Mouse (Mus musculus): ENCODE results near the gene Map4. TPM values are rescaled to one million over a fixed set of nuclear protein-coding genes. Genes with fewer than 3 reads are reported as not detected.

Gene Map4
- polyA plus RNA-seq, 1 experiment from 2014 or later, result 69.1 TPM

DNA sequence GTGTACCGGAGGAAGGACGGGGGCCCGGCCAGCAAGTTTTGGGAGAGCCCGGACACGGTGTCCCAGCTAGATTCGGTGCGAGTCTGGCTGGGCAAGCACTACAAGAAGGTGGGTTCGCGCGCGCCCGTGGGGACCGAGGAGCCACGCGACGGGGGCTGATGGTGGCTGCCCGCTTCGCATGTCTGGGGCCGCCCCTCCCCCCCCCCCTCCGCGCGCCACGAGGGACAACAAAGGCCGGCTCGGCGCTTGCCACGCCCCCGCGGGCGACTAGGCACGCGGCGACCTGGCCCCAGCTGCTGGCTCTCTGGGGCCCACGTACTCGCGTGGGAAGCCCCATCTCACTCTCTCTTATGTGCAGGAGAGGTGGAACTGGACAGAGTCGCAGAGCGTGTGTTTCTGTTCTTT, 200.9 kb downstream of the Map4 start:
- WGBS, result under 1% methylated on average over 35 of the region's 38 CpGs
- H3K36me3 ChIP-seq, result peaks cover 27% of the 10 kb centered on the region
- peaks cover 13% of the 10 kb centered on the region for H3K4me1 ChIP-seq
- H3K9me3 ChIP-seq, result no peaks in the 10 kb centered on the region
- H3K27ac ChIP-seq, result peak overlapping the region; percentile 99
- H3K4me3 ChIP-seq, result peak overlapping the region; percentile 98
- DNase-seq (ENCODE audit: low spot score), result no peak
- no peaks in the 10 kb centered on the region for H3K27me3 ChIP-seq (ENCODE audit: insufficient read depth, poor library complexity, severe bottlenecking)

DNA sequence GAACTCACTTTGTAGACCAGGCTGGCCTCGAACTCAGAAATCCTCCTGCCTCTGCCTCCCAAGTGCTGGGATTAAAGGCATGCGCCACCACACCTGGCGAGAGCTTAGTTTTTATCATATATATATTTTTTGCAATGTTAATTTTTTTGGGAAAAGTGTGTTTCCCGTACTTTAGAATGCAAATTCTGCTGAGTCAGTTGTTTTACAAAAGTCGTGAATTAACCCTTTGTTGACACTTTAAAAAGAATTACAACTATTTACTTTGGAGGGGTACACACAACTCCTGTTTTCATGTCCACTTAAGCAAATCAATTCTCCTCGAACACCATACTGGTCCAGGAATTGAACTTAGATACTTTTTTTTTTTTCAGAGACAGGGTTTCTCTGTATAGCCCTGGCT, 201.7 kb downstream of the Map4 start:
- H3K27me3 ChIP-seq (ENCODE audit: insufficient read depth, poor library complexity, severe bottlenecking), result no peaks in the 10 kb centered on the region
- H3K9me3 ChIP-seq, result no peaks in the 10 kb centered on the region
- H3K4me3 ChIP-seq, result peak overlapping the region; percentile 98
- no peak for DNase-seq (ENCODE audit: low spot score)
- peaks cover 31% of the 10 kb centered on the region for H3K36me3 ChIP-seq
- H3K27ac ChIP-seq, result no peak overlapping the region
- peaks cover 13% of the 10 kb centered on the region for H3K4me1 ChIP-seq
- 58% methylated on average over 6 of the region's 6 CpGs for WGBS

Small RNA genes lying within 50 kb of the gene (microRNA-seq; reads per million reads assigned to microRNA genes)
- 1.5 reads per million for gene Mir7089

Other genes starting within 250 kb of the Map4 start
- gene Fbxw18, start 228.8 kb upstream of the Map4 start, polyA plus RNA-seq (2016; fragmentation: Nextera tagmentation; extraction: Ambion mirVana), result not detected in 2 replicates
- gene Fbxw26, start 185.4 kb upstream of the Map4 start, polyA plus RNA-seq (2016; fragmentation: Nextera tagmentation; extraction: Ambion mirVana), result not detected in 2 replicates
- gene Fbxw27, start 140.8 kb upstream of the Map4 start, polyA plus RNA-seq (2016; fragmentation: Nextera tagmentation; extraction: Ambion mirVana), result not detected in 2 replicates
- not detected in 2 replicates for gene Spink8, start 119.2 kb upstream of the Map4 start, polyA plus RNA-seq (2016; fragmentation: Nextera tagmentation; extraction: Ambion mirVana)
- gene Nme6, start 98.7 kb upstream of the Map4 start, polyA plus RNA-seq (2016; fragmentation: Nextera tagmentation; extraction: Ambion mirVana), result 84.4 and 93.4 TPM in 2 replicates
- not detected in 2 replicates for gene Camp, start 81.8 kb upstream of the Map4 start, polyA plus RNA-seq (2016; fragmentation: Nextera tagmentation; extraction: Ambion mirVana)
- 24.5 and 37.8 TPM in 2 replicates for gene Cdc25a, start 55.9 kb upstream of the Map4 start, polyA plus RNA-seq (2016; fragmentation: Nextera tagmentation; extraction: Ambion mirVana)
- gene Smarcc1, start 186.2 kb downstream of the Map4 start, polyA plus RNA-seq (2016; fragmentation: Nextera tagmentation; extraction: Ambion mirVana), result 105 and 119 TPM in 2 replicates
- gene Dhx30, start 186.4 kb downstream of the Map4 start, polyA plus RNA-seq (2016; fragmentation: Nextera tagmentation; extraction: Ambion mirVana), result 130 and 141 TPM in 2 replicates

Measured in heart, embryonic 10.5 days (tissue).